Mouse (Mus musculus): Measurements from ENCODE around the gene Sco1. TPM values are rescaled to one million over a fixed set of nuclear protein-coding genes. Genes with fewer than 3 reads are reported as not detected.

The Sco1 gene
- 4.3 and 5.3 TPM in 2 replicates for polyA plus RNA-seq (2012; rRNA removed; ENCODE audit: low replicate concordance)

GRCm38 (mm10) chr11:67052321-67052952 is at the start of gene Sco1, which contains the start of gene Adprm:
Gene Sco1 (plus strand): TSS chr11:67052670.
Gene Adprm (minus strand): TSS chr11:67052594.

GRCm38 (mm10) chr11:67024867-67025477 is 27.5 kb upstream of the Sco1 start, which contains the start of gene Tmem220:
Gene Tmem220 (plus strand): TSS chr11:67025154.

GRCm38 (mm10) chr11:67078000-67078399 is 25.5 kb downstream of the Sco1 start, which contains the start of gene Myh3:
Gene Myh3 (plus strand): TSS chr11:67078300.

Other genes with a start within 250 kb of the Sco1 start
- not detected in 2 replicates for gene Pirt, start 140.7 kb upstream of the Sco1 start, polyA plus RNA-seq (2012; rRNA removed; ENCODE audit: low replicate concordance)
- 0.22 TPM in 1 of 2 replicates, not detected in the other for gene Tmem238l, start 96.0 kb upstream of the Sco1 start, polyA plus RNA-seq (2012; rRNA removed; ENCODE audit: low replicate concordance)
- 3.0 and 6.5 TPM in 2 replicates for gene Tmem220, start 27.5 kb upstream of the Sco1 start, polyA plus RNA-seq (2012; rRNA removed; ENCODE audit: low replicate concordance)
- gene Adprm, start 76 bp upstream of the Sco1 start, polyA plus RNA-seq (2012; rRNA removed; ENCODE audit: low replicate concordance), result 18.7 and 20.0 TPM in 2 replicates
- not detected in 2 replicates for gene Myh3, start 25.6 kb downstream of the Sco1 start, polyA plus RNA-seq (2012; rRNA removed; ENCODE audit: low replicate concordance)
- gene Myh2, start 118.4 kb downstream of the Sco1 start, polyA plus RNA-seq (2012; rRNA removed; ENCODE audit: low replicate concordance), result 0.04 and 0.06 TPM in 2 replicates
- 0.03 and 0.06 TPM in 2 replicates for gene Myh1, start 147.4 kb downstream of the Sco1 start, polyA plus RNA-seq (2012; rRNA removed; ENCODE audit: low replicate concordance)
- gene Myh4, start 185.4 kb downstream of the Sco1 start, polyA plus RNA-seq (2012; rRNA removed; ENCODE audit: low replicate concordance), result not detected in 2 replicates
- gene Myh8, start 224.5 kb downstream of the Sco1 start, polyA plus RNA-seq (2012; rRNA removed; ENCODE audit: low replicate concordance), result not detected in 2 replicates

Data from subcutaneous adipose tissue, adult 2 months (tissue).